Mouse (Mus musculus) MEL (cell line): ENCODE data around the gene Iqcf4. TPM values are rescaled to one million over a fixed set of nuclear protein-coding genes. Genes with fewer than 3 reads are reported as not detected.
"Not testable (repeated sequence)": the region's sequence is repeated elsewhere in the genome, so short reads cannot be mapped to it uniquely, and the experiment has no call there.

Source experiments
- DNase-seq: peaks from one replicate; pipeline ENCODE4 v3.0.0; 2011; ENCODE audit warnings: low read depth, low spot score
- H3K27ac ChIP-seq: 2 replicates; pipeline ENCODE4 v1.5.1; 2012; ENCODE audit warnings: low read depth, mild to moderate bottlenecking, control low read depth, low read length, moderate library complexity; ENCODE audit not compliant: control insufficient read depth
- H3K27me3 ChIP-seq, 2 experiments: fragments of 150-350 bp in 1 of 2; sonication (generic) in 1 of 2; 2 replicates each; pipeline ENCODE4 v1.6.1; 2012; ENCODE audit warnings: low read length in 2 of 2, mild to moderate bottlenecking in 2 of 2, improper control_type of control experiment in 1 of 2, moderate library complexity in 1 of 2; ENCODE audit not compliant: insufficient read depth in 2 of 2, control insufficient read depth in 1 of 2
- H3K36me3 ChIP-seq, 2 experiments: 2 replicates each; pipeline ENCODE4 v1.6.1; 2012 to 2014; ENCODE audit warnings: low read length in 2 of 2, improper control_type of control experiment in 1 of 2, inconsistent platforms in 1 of 2, mild to moderate bottlenecking in 1 of 2; ENCODE audit not compliant: insufficient read depth in 2 of 2, control insufficient read depth in 1 of 2
- H3K4me1 ChIP-seq, 2 experiments: fragments of 150-350 bp in 1 of 2; sonication (generic) in 1 of 2; 2 replicates each; pipeline ENCODE4 v1.6.1; 2012; ENCODE audit warnings: low read length in 2 of 2, improper control_type of control experiment in 1 of 2, mild to moderate bottlenecking in 1 of 2; ENCODE audit not compliant: insufficient read depth in 2 of 2, control insufficient read depth in 1 of 2
- H3K4me3 ChIP-seq, 2 experiments: fragments of 150-350 bp in 1 of 2; sonication (generic) in 1 of 2; 2 replicates each; pipeline ENCODE4 v1.5.1; 2012; ENCODE audit warnings: low read depth in 2 of 2, low read length in 2 of 2, mild to moderate bottlenecking in 2 of 2, moderate library complexity in 2 of 2, control low read depth in 1 of 2, improper control_type of control experiment in 1 of 2; ENCODE audit not compliant: control insufficient read depth in 1 of 2, insufficient read depth in 1 of 2
- H3K79me2 ChIP-seq: 2 replicates; pipeline ENCODE4 v1.6.1; 2012; ENCODE audit warnings: mild to moderate bottlenecking, low read length, moderate library complexity; ENCODE audit not compliant: control insufficient read depth, poor library complexity, insufficient read depth
- H3K9ac ChIP-seq: 2 replicates; pipeline ENCODE4 v1.6.1; 2012; ENCODE audit warnings: low read depth, mild to moderate bottlenecking, control low read depth, low read length, moderate library complexity; ENCODE audit not compliant: control insufficient read depth, poor library complexity, severe bottlenecking
- H3K9me3 ChIP-seq: fragments of 150-350 bp; sonication (generic); replicated peaks from 2 replicates; pipeline ENCODE4 v1.6.1; 2012; ENCODE audit warnings: mild to moderate bottlenecking, low read length, improper control_type of control experiment, moderate library complexity; ENCODE audit not compliant: insufficient read depth
- BHLHE40 ChIP-seq: IDR thresholded peaks from 2 replicates; pipeline ENCODE4 v1.6.1; 2012; ENCODE audit warnings: low read depth, mild to moderate bottlenecking, inconsistent platforms, low read length, improper control_type of control experiment, borderline replicate concordance
- CTCF ChIP-seq, 3 experiments: IDR thresholded peaks in 2 of 3; conservative IDR thresholded peaks in 1 of 3; 2 replicates each; pipeline ENCODE4 v1.5.1; 2011 to 2012; ENCODE audit warnings: low read length in 3 of 3, low read depth in 2 of 3, mild to moderate bottlenecking in 2 of 3, improper control_type of control experiment in 1 of 3, inconsistent platforms in 1 of 3, mixed read lengths in 1 of 3, moderate library complexity in 1 of 3; ENCODE audit not compliant: control insufficient read depth in 1 of 3, insufficient read depth in 1 of 3, poor library complexity in 1 of 3, severe bottlenecking in 1 of 3
- E2F4 ChIP-seq: IDR thresholded peaks from 2 replicates; pipeline ENCODE4 v1.6.1; 2011; ENCODE audit warnings: low read depth, low read length, improper control_type of control experiment, borderline replicate concordance
- GABPA ChIP-seq: IDR thresholded peaks from 2 replicates; pipeline ENCODE4 v1.6.1; 2012; ENCODE audit warnings: low read depth, mild to moderate bottlenecking, inconsistent platforms, low read length, improper control_type of control experiment, moderate library complexity
- KAT2A ChIP-seq: conservative IDR thresholded peaks from 2 replicates; pipeline ENCODE4 v1.6.1; 2012; ENCODE audit warnings: low read depth, low read length, improper control_type of control experiment, inconsistent platforms
- MYB ChIP-seq: IDR thresholded peaks from 2 replicates; pipeline ENCODE4 v1.6.1; 2011; ENCODE audit warnings: mild to moderate bottlenecking, low read depth, low read length, improper control_type of control experiment
- POLR2AphosphoS2 ChIP-seq: IDR thresholded peaks from 2 replicates; pipeline ENCODE4 v1.6.1; 2011; ENCODE audit warnings: low read length, improper control_type of control experiment
- TBP ChIP-seq: IDR thresholded peaks from 2 replicates; pipeline ENCODE4 v1.8.0; 2011; ENCODE audit warnings: low read depth, low read length, improper control_type of control experiment
- TCF12 ChIP-seq: IDR thresholded peaks from 2 replicates; pipeline ENCODE4 v1.6.1; 2014; ENCODE audit warnings: low read depth, mild to moderate bottlenecking, inconsistent platforms, low read length, improper control_type of control experiment, moderate library complexity
- polyA plus RNA-seq, 2 experiments: library from polyadenylated mRNA; stranded (reverse) in 1 of 2; unstranded in 1 of 2; fragments of >175 nt in 1 of 2; fragments of >200 nt in 1 of 2; gene quantifications; 2 replicates each; pipeline versions ENCODE4 v1.2.1 to v1.2.4; 2012; ENCODE audit warnings: low replicate concordance in 2 of 2, low read depth in 1 of 2; ENCODE audit not compliant: insufficient read length in 2 of 2, insufficient read depth in 1 of 2, missing spikeins in 1 of 2
- total RNA-seq: library from RNA; depleted of rRNA; stranded (reverse); fragments of 300-350 nt; gene quantifications from 2 replicates; pipeline ENCODE4 v1.2.3, GENCODE M21; 2012

Gene Iqcf4
- total and polyA plus RNA-seq, 3 experiments, result not detected

DNA sequence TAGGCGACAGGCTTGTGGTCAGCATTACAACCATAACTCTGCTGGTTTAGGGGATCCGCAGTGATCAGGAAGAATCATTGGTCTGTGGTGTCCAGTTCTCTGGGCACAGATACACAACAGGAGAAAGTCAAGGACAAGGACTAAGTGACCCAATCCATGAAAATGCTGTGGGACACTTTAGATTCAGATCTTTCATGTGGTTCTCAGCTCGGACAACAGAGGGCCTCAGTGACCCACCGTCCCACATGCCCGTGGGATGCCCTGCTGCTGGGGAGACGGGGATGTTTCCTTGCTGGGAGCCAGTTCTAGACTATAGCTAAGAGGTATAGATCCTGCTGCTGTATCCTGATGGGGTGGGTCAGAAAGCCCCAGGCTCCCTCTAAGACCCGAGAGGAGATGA, 27.7 kb upstream of the Iqcf4 start:
- H3K4me3 ChIP-seq, result no peak overlapping the region
- H3K79me2 ChIP-seq, result no peaks in the 10 kb centered on the region
- H3K27ac ChIP-seq, result no peak overlapping the region
- TF ChIP-seq CTCF (IDR thresholded peaks at IDR 0.05 in 2 of 3, conservative IDR thresholded peaks at IDR 0.05 in 1 of 3; ENCODE audit: control insufficient read depth in 1 of 3, insufficient read depth in 1 of 3, low read depth in 2 of 3, low read length in 3 of 3, poor library complexity in 1 of 3, severe bottlenecking in 1 of 3) (peak in 2 of 3 experiments; percentile 6 to 19; a peak in 1 of 6 replicates), KAT2A (no peak)
- DNase-seq, result no peak
- no peaks in the 10 kb centered on the region for H3K4me1 ChIP-seq
- H3K9ac ChIP-seq, result no peak overlapping the region
- no peaks in the 10 kb centered on the region for H3K36me3 ChIP-seq
- H3K9me3 ChIP-seq, result no peaks in the 10 kb centered on the region
- peaks cover 0 to 6% of the 10 kb centered on the region in 2 experiments for H3K27me3 ChIP-seq

DNA sequence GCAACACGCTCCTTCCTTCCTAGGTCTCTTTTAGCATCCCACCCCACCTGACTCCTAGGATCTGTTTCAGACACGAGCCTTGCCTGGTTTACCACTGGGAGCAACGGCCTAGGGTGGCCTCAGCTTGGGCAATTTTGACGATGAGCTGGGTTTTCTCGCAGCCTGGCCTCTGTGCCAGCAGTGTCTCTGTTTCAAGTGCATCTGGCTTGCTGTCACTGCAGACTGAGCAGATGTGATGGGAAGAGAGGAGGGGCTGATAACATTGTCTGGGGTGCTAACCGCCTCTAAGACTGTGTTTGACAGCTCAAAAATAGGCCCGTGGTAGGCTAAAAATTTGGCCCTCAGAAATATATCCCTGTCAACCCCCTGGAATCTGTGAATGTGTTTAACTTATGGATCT, 25.0 kb upstream of the Iqcf4 start:
- no peak for TF ChIP-seq TBP
- no peak for TF ChIP-seq CTCF (IDR thresholded peaks at IDR 0.05 in 2 of 3, conservative IDR thresholded peaks at IDR 0.05 in 1 of 3; ENCODE audit: control insufficient read depth in 1 of 3, insufficient read depth in 1 of 3, low read depth in 2 of 3, low read length in 3 of 3, poor library complexity in 1 of 3, severe bottlenecking in 1 of 3)
- no peak for TF ChIP-seq POLR2AphosphoS2
- TF ChIP-seq E2F4, result no peak
- TF ChIP-seq GABPA, result no peak

DNA sequence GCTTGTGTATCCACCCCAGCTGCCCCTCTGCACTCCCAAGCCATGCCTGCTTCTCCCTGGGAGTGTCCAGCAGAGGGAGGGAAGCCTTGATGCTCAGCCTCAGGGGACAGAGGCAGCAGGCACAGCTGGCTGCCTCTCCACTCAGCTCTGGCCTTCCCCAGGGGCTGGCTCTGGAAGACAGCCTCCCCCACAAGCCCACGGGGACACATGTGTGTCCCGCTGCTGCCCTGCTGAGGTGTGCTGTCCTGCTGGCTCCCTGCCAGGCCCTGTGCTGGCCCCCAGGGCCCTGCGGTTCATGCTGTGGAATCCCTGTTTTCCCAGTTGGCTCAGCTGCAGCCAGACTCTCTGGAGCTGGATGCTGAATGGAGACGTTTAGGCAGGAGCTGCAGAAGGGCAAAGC, 24.6 kb upstream of the Iqcf4 start:
- H3K4me1 ChIP-seq, H3K27me3 ChIP-seq, H3K36me3 ChIP-seq, DNase-seq, H3K9ac ChIP-seq, H3K9me3 ChIP-seq, H3K27ac ChIP-seq, H3K4me3 ChIP-seq, H3K79me2 ChIP-seq: not testable (repeated sequence)

More for the DNA sequence above, 25.0 kb upstream of the Iqcf4 start:
- Histone ChIP-seq H3K4me3 (no peak overlapping the region), H3K4me1 (no peaks in the 10 kb centered on the region), H3K27me3 (peaks cover 4 to 5% of the 10 kb centered on the region in 2 experiments; a peak in 3 of 4 replicates), H3K9me3 (no peaks in the 10 kb centered on the region), H3K27ac (no peak overlapping the region), H3K79me2 (no peaks in the 10 kb centered on the region), H3K9ac (no peak overlapping the region), H3K36me3 (no peaks in the 10 kb centered on the region)
- no peak for DNase-seq

GRCm38 (mm10) chr9:106592158-106592557, 21.4 kb upstream of the Iqcf4 start:
- H3K36me3 ChIP-seq, result no peaks in the 10 kb centered on the region
- TF ChIP-seq BHLHE40 (no peak), TCF12 (no peak), MYB (no peak)
- TF ChIP-seq, all 39 proteins: peak for 0
- no peaks in the 10 kb centered on the region for H3K9me3 ChIP-seq
- H3K27ac ChIP-seq, result no peak overlapping the region
- no peaks in the 10 kb centered on the region for H3K4me1 ChIP-seq
- H3K4me3 ChIP-seq, result no peak overlapping the region
- H3K79me2 ChIP-seq, result no peaks in the 10 kb centered on the region
- peaks cover 3 to 5% of the 10 kb centered on the region in 2 experiments; a peak in 3 of 4 replicates for H3K27me3 ChIP-seq
- no peak overlapping the region for H3K9ac ChIP-seq
- no peak for DNase-seq
